Mouse (Mus musculus) midbrain, postnatal 0 days (tissue): ENCODE measurements around the gene Tmem185b. TPM values are rescaled to one million over a fixed set of nuclear protein-coding genes. Genes with fewer than 3 reads are reported as not detected.

Source experiments
- ATAC-seq: fragments of 200-750 bp; cut with Nextera tagmentation; 2 replicates; pipeline ENCODE4 v1.8.0; 2017; ENCODE audit warnings: moderate number of reproducible peaks, mild to moderate bottlenecking, moderate TSS enrichment, moderate library complexity; ENCODE audit not compliant: low FRiP score
- DNase-seq: peaks from one replicate; pipeline ENCODE4 v3.0.0-alpha.2; 2015; ENCODE audit warnings: low spot score
- H3K27ac ChIP-seq: fragments of 300-500 bp; sonication (generic); 2 replicates; pipeline ENCODE4 v1.5.1; 2014; ENCODE audit warnings: low read depth, mild to moderate bottlenecking, low read length, mixed read lengths
- H3K27me3 ChIP-seq: fragments of 300-500 bp; sonication (generic); 2 replicates; pipeline ENCODE4 v1.6.1; 2014; ENCODE audit warnings: low read length, control low read depth, mixed read lengths; ENCODE audit not compliant: insufficient read depth
- H3K36me3 ChIP-seq: fragments of 300-500 bp; sonication (generic); 2 replicates; pipeline ENCODE4 v1.6.1; 2014; ENCODE audit warnings: low read length, control low read depth, mixed read lengths; ENCODE audit not compliant: insufficient read depth
- H3K4me1 ChIP-seq: fragments of 300-500 bp; sonication (generic); 2 replicates; pipeline ENCODE4 v1.6.1; 2014; ENCODE audit warnings: mild to moderate bottlenecking, control low read depth, antibody characterized with exemption, low read length, mixed read lengths; ENCODE audit not compliant: insufficient read depth
- H3K4me2 ChIP-seq: fragments of 300-500 bp; sonication (generic); 2 replicates; pipeline ENCODE4 v1.6.1; 2014; ENCODE audit warnings: low read depth, mild to moderate bottlenecking, low read length, mixed read lengths; ENCODE audit not compliant: poor library complexity, severe bottlenecking
- H3K4me3 ChIP-seq: fragments of 300-500 bp; sonication (generic); 2 replicates; pipeline ENCODE4 v1.5.1; 2014; ENCODE audit warnings: low read depth, mild to moderate bottlenecking, low read length, moderate library complexity
- H3K9ac ChIP-seq: fragments of 300-500 bp; sonication (generic); replicated peaks from 2 replicates; pipeline ENCODE4 v1.6.1; 2014; ENCODE audit warnings: mild to moderate bottlenecking, low read length, moderate library complexity, mixed read lengths; ENCODE audit not compliant: poor library complexity, severe bottlenecking
- H3K9me3 ChIP-seq: fragments of 300-500 bp; sonication (generic); 2 replicates; pipeline ENCODE4 v1.6.1; 2016; ENCODE audit warnings: low read length, control low read depth
- CTCF ChIP-seq: IDR thresholded peaks from 2 replicates; pipeline ENCODE4 v1.5.1; 2016; ENCODE audit warnings: antibody characterized with exemption, mild to moderate bottlenecking
- WGBS: fragments of 180-500 bp; shearing (Covaris S2); extraction: QIAGEN DNeasy Blood & Tissue Kit; methylation state at CpG from one replicate; pipeline ENCODE4 v1.1.7; 2014; 5-methylcytosine and 5-hydroxymethylcytosine counted together
- polyA plus RNA-seq: library from polyadenylated mRNA; unstranded; fragments of >200 nt; fragmentation: Nextera tagmentation; extraction: Ambion mirVana; gene quantifications from 2 replicates; pipeline ENCODE4 v1.2.1, GENCODE M21; 2015
- total RNA-seq: library from RNA; depleted of rRNA; stranded (reverse); fragments of >200 nt; gene quantifications from 2 replicates; pipeline ENCODE4 v1.2.3, GENCODE M21; 2014

The Tmem185b gene
- total and polyA plus RNA-seq, 2 experiments from 2014 or later = 12.6 to 22.7 TPM

DNA sequence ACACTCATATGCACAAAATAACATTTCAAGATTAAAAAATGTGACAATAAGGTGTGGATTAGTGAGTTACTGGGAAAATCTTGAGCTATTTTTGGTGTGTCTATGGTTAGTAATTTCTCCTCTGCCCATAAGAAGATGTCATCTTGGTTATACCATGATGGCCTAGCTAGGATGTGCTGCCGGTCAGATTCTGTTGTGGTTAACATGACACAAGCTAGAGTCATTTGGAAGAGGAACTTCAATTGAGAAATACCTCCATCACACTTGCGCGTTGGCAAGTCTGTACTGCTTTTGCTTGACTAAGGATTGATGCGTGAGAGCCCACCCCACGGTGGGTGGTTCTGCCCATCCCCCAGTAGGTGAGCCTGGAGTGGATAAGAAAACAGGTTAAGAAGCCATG, 8.4 kb downstream of the Tmem185b start:
- Histone ChIP-seq H3K9ac (no peak overlapping the region), H3K27ac (no peak overlapping the region), H3K4me1 (no peaks in the 10 kb centered on the region), H3K9me3 (no peaks in the 10 kb centered on the region), H3K36me3 (no peaks in the 10 kb centered on the region; the same call in 1 of the 2 replicates), H3K4me3 (no peak overlapping the region), H3K4me2 (no peak overlapping the region), H3K27me3 (no peaks in the 10 kb centered on the region)
- 97% methylated on average over 5 of the region's 5 CpGs for WGBS
- no peak for TF ChIP-seq CTCF
- ATAC-seq (no peak), DNase-seq (no peak)

DNA sequence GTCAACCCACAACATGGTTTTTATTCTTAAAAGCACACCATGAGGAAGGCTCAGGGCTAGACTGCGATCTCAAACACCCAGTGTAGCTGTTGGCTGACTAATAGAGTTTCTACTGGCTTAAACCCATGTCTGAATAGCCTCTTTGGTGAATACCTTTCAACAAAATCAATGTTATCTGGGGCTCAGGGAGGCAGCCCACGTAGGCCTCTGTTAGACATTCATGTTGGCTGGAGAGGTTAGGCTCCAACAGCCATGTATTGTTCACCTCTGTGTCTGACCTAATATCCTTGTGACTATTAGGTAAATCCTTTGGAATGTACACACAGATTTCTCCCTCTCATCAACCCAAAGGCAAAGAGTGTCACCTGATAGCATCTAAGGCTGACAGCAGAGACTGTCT, 10.2 kb downstream of the Tmem185b start:
- 90% methylated on average over 2 of the region's 2 CpGs for WGBS
- Histone ChIP-seq H3K4me2 (no peak overlapping the region), H3K27me3 (no peaks in the 10 kb centered on the region), H3K36me3 (no peaks in the 10 kb centered on the region), H3K4me3 (no peak overlapping the region), H3K9ac (no peak overlapping the region), H3K4me1 (no peaks in the 10 kb centered on the region), H3K27ac (no peak overlapping the region), H3K9me3 (no peaks in the 10 kb centered on the region)
- ATAC-seq (no peak), DNase-seq (no peak)
- TF ChIP-seq CTCF = no peak

DNA sequence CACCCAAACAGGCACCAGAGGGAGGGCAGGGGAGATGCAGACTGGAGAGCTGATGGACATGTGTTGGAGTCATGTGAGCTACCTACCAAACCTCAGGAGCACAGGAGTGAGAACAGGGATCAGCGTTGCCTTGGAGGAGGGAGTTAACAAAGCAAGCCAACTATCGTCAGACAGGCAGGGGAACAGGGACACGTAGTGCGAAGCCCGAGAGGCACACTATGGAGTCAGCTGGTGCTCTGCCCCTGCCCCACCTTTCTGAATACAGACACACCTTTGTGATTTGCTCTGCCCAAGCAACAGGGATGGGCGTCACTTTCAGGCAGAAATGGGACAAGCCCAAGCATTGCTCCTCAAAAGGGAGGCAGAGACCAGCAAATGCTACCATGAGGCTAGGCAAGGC, 11.7 kb downstream of the Tmem185b start:
- TF ChIP-seq CTCF = no peak
- no peak overlapping the region for H3K4me3 ChIP-seq
- DNase-seq (no peak), ATAC-seq (no peak)
- H3K27me3 ChIP-seq = no peaks in the 10 kb centered on the region
- H3K36me3 ChIP-seq = no peaks in the 10 kb centered on the region
- H3K9ac ChIP-seq = no peak overlapping the region
- no peak overlapping the region for H3K27ac ChIP-seq
- 91% methylated on average over 6 of the region's 6 CpGs for WGBS
- H3K9me3 ChIP-seq = no peaks in the 10 kb centered on the region
- H3K4me1 ChIP-seq = no peaks in the 10 kb centered on the region
- no peak overlapping the region for H3K4me2 ChIP-seq

DNA sequence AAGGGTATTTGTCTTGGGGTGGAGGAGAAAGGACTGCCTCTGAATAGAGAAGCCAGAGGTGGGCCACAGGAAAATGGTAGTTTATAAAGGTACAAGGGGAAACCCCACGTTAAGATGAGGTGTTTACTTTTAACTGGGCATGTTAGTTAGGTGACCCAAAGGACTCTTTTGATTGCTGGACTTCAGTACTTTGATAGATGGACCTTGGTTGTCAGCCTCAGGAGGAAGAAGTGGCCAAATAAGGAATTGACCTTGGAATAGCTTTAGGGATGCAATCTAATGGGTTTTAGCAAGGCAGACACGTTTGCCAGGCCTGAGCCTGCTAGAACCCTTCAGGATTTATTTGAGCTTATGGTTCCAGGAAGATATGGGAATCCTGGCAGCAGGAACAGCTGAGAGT, 13.3 kb downstream of the Tmem185b start:
- Histone ChIP-seq H3K9me3 (no peaks in the 10 kb centered on the region), H3K36me3 (no peaks in the 10 kb centered on the region), H3K4me1 (no peaks in the 10 kb centered on the region), H3K27me3 (no peaks in the 10 kb centered on the region), H3K4me3 (no peak overlapping the region), H3K4me2 (no peak overlapping the region), H3K9ac (no peak overlapping the region), H3K27ac (no peak overlapping the region)
- no peak for ATAC-seq
- DNase-seq = no peak
- WGBS = 80% methylated on average over 2 of the region's 2 CpGs
- no peak for TF ChIP-seq CTCF

DNA sequence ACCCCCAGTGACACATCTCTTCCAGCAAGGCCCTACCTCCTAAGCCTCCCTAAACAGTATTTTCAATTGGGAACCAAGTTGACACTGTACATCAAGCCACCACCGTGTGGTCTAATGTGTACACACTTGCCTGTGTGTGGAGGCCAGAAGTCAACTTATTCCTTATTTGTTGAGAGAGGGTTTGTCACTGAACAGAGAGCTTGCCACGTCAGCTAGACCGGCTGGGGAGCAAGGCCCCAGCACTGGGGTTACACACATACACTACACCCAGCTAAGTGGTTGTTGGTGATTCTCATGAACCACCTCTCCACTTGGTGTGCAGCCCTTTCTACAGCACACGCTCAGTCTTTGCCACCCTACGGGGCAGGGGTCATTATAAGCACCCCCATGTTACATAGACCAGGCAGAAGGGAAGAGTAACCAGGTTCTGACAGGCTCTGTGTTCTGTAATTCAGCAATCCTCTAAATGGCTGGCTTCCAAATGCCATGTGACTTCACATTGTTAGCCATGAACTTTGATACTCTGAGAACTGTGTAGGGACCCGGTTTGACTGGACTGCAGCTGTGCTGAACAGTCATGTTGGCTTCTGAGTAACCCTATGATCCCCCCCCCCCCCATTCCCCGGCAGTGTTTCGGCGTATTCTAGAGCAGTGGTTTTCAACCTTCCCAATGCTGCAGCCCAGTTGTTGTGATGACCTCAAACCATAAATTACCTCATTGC, 15.0 kb downstream of the Tmem185b start:
- Histone ChIP-seq H3K9ac (no peak overlapping the region), H3K27ac (no peak overlapping the region), H3K9me3 (no peaks in the 10 kb centered on the region), H3K4me1 (no peaks in the 10 kb centered on the region), H3K4me2 (no peak overlapping the region), H3K4me3 (no peak overlapping the region), H3K27me3 (no peaks in the 10 kb centered on the region), H3K36me3 (no peaks in the 10 kb centered on the region)
- 87% methylated on average over 9 of the region's 9 CpGs for WGBS
- TF ChIP-seq CTCF = no peak
- no peak for ATAC-seq
- no peak for DNase-seq

DNA sequence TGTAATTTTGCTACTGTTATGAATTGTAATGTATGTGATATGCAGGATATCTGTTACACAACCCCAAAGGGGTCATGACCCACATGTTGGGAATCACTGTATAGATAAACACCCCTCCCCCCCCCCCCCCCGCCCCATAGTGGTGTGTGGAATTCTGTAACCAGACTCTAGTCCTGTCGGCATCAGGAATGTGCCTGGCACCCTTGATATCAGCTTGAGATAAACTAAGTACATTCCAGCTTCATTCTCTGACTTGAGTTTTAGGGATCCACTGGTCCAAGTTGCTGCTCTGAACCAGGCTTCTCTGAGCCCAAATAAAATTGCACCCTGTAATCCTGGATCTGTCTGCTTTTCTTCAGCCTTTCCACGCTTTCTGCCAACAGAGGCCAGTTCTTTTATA, 15.6 kb downstream of the Tmem185b start:
- no peak for DNase-seq
- no peak overlapping the region for H3K27ac ChIP-seq
- H3K9me3 ChIP-seq = no peaks in the 10 kb centered on the region
- no peak overlapping the region for H3K4me3 ChIP-seq
- no peak for ATAC-seq
- no peak overlapping the region for H3K9ac ChIP-seq
- no peak overlapping the region for H3K4me2 ChIP-seq
- no peaks in the 10 kb centered on the region for H3K36me3 ChIP-seq
- H3K27me3 ChIP-seq = no peaks in the 10 kb centered on the region
- 82% methylated on average over 2 of the region's 3 CpGs for whole genome bisulfite sequencing
- H3K4me1 ChIP-seq = no peaks in the 10 kb centered on the region
- no peak for TF ChIP-seq CTCF
